Mouse (Mus musculus) lung, adult 2 months (tissue): ENCODE results near the gene Utrn.

Experiments
- CTCF ChIP-seq: fragments of 200-500 bp; IDR thresholded peaks from 2 replicates; pipeline ENCODE4 v1.5.1; 2011; ENCODE audit warnings: mild to moderate bottlenecking, low read length, control low read depth; ENCODE audit not compliant: insufficient read depth
- POLR2A ChIP-seq: fragments of 200-500 bp; IDR thresholded peaks from 2 replicates; pipeline ENCODE4 v1.6.1; 2011; ENCODE audit warnings: low read depth, mild to moderate bottlenecking, control low read depth, low read length, borderline replicate concordance; ENCODE audit errors: extremely low read depth

DNA sequence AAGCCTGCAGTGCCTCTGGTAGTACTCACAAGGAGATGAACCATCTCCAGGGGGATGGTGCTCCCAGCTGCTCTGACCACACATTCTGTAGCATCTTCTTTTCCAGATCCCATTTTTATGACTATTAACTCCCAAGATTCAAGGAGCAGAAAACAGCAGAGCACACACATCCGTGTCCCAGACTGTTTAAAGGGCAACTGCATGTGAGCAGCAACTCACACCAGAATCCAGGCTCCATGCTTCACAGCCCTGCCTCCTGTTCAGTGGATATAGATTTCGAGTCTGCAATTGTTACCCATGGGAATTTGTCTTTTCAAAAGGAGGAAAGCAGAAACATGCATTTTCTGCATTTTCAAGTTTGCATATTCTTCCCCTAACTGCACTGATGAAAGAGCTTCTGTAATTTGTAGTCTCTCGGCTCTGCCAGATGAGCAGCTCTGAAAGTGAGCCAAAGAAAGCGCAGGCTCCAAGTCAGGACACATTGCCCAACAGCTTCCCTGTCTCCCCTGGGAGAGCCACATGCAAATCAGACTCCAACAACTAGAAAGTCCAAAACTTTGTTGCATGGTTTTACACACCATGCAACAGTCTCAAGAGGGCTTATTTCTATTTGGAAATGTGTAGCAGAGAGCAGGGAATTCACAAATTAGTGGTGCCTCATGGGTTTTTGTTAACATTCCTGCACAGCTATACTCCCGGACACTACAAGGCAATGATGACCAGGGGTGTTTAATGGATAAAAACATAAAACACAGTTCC lies 111.0 kb downstream of the Utrn start:
- TF ChIP-seq CTCF (no peak), POLR2A (no peak)
